Mouse (Mus musculus) bone marrow, adult 2 months (tissue): ENCODE results near the gene Shkbp1.

Source experiments
- CTCF ChIP-seq: fragments of 200-500 bp; IDR thresholded peaks from 2 replicates; pipeline ENCODE4 v1.5.1; 2011; ENCODE audit warnings: low read length, control low read depth; ENCODE audit not compliant: control insufficient read depth, insufficient read depth
- POLR2A ChIP-seq: fragments of 200-500 bp; IDR thresholded peaks from 2 replicates; pipeline ENCODE4 v1.6.1; 2011; ENCODE audit warnings: low read depth, mild to moderate bottlenecking, control low read depth, low read length, borderline replicate concordance; ENCODE audit not compliant: control insufficient read depth

- TF ChIP-seq CTCF (no peak), POLR2A (peak; percentile 57; the same call in 1 of the 2 replicates)
Observed at GRCm38 (mm10) chr7:27355745-27356240, at the start of gene Shkbp1.
